Mouse (Mus musculus) lung, postnatal 0 days (tissue): ENCODE data around the gene Jph3. TPM values are rescaled to one million over a fixed set of nuclear protein-coding genes. Genes with fewer than 3 reads are reported as not detected.

ENCODE experiments used
- ATAC-seq: fragments of 200-750 bp; cut with Nextera tagmentation; 2 replicates; pipeline ENCODE4 v1.8.0; 2017; ENCODE audit warnings: moderate library complexity
- DNase-seq: peaks from one replicate; pipeline ENCODE4 v3.0.0-alpha.2; 2016; ENCODE audit warnings: low spot score
- H3K27ac ChIP-seq: fragments of 300-500 bp; sonication (generic); 2 replicates; pipeline ENCODE4 v1.5.1; 2014; ENCODE audit warnings: antibody characterized with exemption, mild to moderate bottlenecking, low read length, mixed read lengths
- H3K27me3 ChIP-seq: fragments of 300-500 bp; sonication (generic); replicated peaks from 2 replicates; pipeline ENCODE4 v1.6.1; 2014; ENCODE audit warnings: low read length, mixed read lengths; ENCODE audit not compliant: insufficient read depth
- H3K36me3 ChIP-seq: fragments of 300-500 bp; sonication (generic); 2 replicates; pipeline ENCODE4 v1.6.1; 2014; ENCODE audit warnings: low read length, mixed read lengths; ENCODE audit not compliant: insufficient read depth
- H3K4me1 ChIP-seq: fragments of 300-500 bp; sonication (generic); 2 replicates; pipeline ENCODE4 v1.6.1; 2014; ENCODE audit warnings: antibody characterized with exemption, low read depth, low read length, mixed read lengths; ENCODE audit not compliant: insufficient read depth
- H3K4me2 ChIP-seq: fragments of 300-500 bp; sonication (generic); replicated peaks from 2 replicates; pipeline ENCODE4 v1.6.1; 2014; ENCODE audit warnings: low read depth, mild to moderate bottlenecking, low read length, moderate library complexity, mixed read lengths
- H3K4me3 ChIP-seq: fragments of 300-500 bp; sonication (generic); 2 replicates; pipeline ENCODE4 v1.5.1; 2014; ENCODE audit warnings: low read depth, low read length
- H3K9ac ChIP-seq: fragments of 300-500 bp; sonication (generic); replicated peaks from 2 replicates; pipeline ENCODE4 v1.6.1; 2014; ENCODE audit warnings: low read depth, mild to moderate bottlenecking
- H3K9me3 ChIP-seq: fragments of 300-500 bp; sonication (generic); 2 replicates; pipeline ENCODE4 v1.6.1; 2016; ENCODE audit warnings: low read length, mixed read lengths
- CTCF ChIP-seq: IDR thresholded peaks from 2 replicates; pipeline ENCODE4 v1.5.1; 2016; ENCODE audit warnings: antibody characterized with exemption, mild to moderate bottlenecking
- EP300 ChIP-seq: IDR thresholded peaks from 2 replicates; pipeline ENCODE4 v1.6.1; 2016; ENCODE audit warnings: antibody characterized with exemption, mild to moderate bottlenecking, control low read depth
- WGBS: fragments of 180-500 bp; shearing (Covaris S2); extraction: QIAGEN DNeasy Blood & Tissue Kit; methylation state at CpG from one replicate; pipeline ENCODE4 v1.1.7; 2014; 5-methylcytosine and 5-hydroxymethylcytosine counted together
- polyA plus RNA-seq: library from polyadenylated mRNA; unstranded; fragments of >200 nt; fragmentation: Nextera tagmentation; extraction: Ambion mirVana; gene quantifications from 2 replicates; pipeline ENCODE4 v1.2.1, GENCODE M21; 2015

The Jph3 gene
- polyA plus RNA-seq, 1 experiment from 2014 or later: 0.08 TPM

DNA sequence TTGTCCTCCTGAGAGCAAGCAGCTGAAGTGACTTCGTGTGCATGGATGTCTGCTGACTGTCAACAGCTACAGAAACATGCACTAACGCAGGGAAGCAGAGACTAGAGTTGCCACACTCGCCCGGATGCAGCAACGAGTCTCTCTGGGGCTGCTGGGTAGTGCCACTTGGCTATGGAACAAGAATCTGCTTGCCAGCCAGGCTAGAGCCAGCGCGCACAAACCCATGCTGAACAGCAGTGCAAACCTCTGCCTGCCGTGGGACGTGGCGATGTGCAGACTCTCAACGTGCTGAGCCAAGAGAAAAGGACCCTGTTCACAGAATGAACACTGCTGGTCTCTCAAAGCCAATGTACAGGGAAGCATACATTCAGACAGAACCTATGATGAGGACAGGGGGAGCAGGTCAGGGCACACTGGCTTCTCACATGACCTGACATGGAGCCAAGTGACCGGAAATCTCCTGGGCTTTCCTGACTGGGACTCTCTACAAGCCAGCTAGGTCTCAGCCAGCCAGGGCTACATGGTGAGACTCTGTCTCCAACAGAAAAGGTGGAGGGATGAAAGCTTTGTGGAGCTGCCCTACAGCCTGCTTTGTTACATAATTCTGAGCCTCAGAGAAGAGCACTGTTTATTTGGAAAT, 82.6 kb downstream of the Jph3 start:
- Histone ChIP-seq H3K4me3 (no peak overlapping the region), H3K4me1 (no peaks in the 10 kb centered on the region), H3K36me3 (0 out of 2 replicates have a peak, but pooled peaks cover 5% of the 10 kb centered on the region), H3K9me3 (no peaks in the 10 kb centered on the region), H3K27ac (no peak overlapping the region), H3K4me2 (no peak overlapping the region), H3K9ac (no peak overlapping the region), H3K27me3 (no peaks in the 10 kb centered on the region)
- TF ChIP-seq EP300: no peak
- TF ChIP-seq CTCF: no peak
- WGBS: 93% methylated on average over 12 of the region's 12 CpGs
- ATAC-seq (no peak), DNase-seq (no peak)

DNA sequence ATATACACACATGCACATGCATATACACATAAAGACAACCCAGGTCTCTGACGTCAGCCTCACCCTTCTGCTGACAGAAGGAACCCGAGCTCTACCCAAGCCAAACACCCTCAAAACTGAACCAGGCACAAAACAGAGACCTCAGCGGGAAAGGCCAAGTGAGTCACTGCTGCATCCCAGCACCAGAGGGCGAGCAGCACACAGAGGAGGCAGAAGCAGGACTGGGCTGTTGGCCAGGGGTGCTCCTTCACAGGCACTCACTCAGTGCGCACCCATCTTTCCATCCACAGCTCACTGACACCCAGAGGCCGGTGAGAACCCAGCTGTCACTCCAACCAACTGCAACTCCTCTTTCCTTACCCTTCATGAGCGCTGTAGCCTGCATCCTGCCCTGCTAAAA, 88.8 kb downstream of the Jph3 start:
- H3K4me1 ChIP-seq: no peaks in the 10 kb centered on the region
- no peak overlapping the region for H3K9ac ChIP-seq
- no peaks in the 10 kb centered on the region for H3K9me3 ChIP-seq
- ATAC-seq (no peak), DNase-seq (no peak)
- WGBS: 75% methylated on average over 7 of the region's 7 CpGs
- 0 out of 2 replicates have a peak, but pooled peaks cover 5% of the 10 kb centered on the region for H3K36me3 ChIP-seq
- no peak overlapping the region for H3K4me2 ChIP-seq
- H3K27ac ChIP-seq: no peak overlapping the region
- TF ChIP-seq EP300: no peak
- TF ChIP-seq CTCF: no peak
- no peak overlapping the region for H3K4me3 ChIP-seq
- H3K27me3 ChIP-seq: no peaks in the 10 kb centered on the region

DNA sequence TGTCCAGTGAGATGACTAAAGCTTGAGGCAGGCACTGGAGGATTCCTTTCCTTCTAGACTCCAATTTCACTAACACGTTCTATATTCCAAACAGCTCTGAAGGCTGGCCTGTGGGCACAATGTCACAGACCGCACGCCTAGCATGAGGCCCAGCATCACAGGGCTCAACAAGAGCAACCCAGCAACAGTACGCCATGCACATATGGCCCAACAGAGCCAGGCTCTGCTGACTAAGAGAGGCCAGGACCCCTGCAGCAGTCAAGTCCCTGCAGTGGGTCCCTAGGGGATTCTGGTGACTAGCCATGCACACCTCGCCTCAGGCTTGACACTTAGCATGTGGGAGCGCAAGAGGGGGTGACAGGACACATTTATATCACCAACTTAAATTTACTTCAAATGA, 91.4 kb downstream of the Jph3 start:
- H3K4me3 ChIP-seq: no peak overlapping the region
- ATAC-seq: no peak
- H3K4me2 ChIP-seq: no peak overlapping the region
- H3K4me1 ChIP-seq: no peaks in the 10 kb centered on the region
- TF ChIP-seq CTCF (no peak), EP300 (no peak)
- no peak overlapping the region for H3K27ac ChIP-seq
- H3K9me3 ChIP-seq: no peaks in the 10 kb centered on the region
- no peak for DNase-seq
- H3K36me3 ChIP-seq: no peaks in the 10 kb centered on the region
- no peaks in the 10 kb centered on the region for H3K27me3 ChIP-seq
- 96% methylated on average over 6 of the region's 6 CpGs for WGBS
- H3K9ac ChIP-seq: no peak overlapping the region

- 90% methylated on average over 11 of the region's 11 CpGs for WGBS
Observed at GRCm38 (mm10) chr8:121821320-121821719, 91.9 kb downstream of the Jph3 start.

DNA sequence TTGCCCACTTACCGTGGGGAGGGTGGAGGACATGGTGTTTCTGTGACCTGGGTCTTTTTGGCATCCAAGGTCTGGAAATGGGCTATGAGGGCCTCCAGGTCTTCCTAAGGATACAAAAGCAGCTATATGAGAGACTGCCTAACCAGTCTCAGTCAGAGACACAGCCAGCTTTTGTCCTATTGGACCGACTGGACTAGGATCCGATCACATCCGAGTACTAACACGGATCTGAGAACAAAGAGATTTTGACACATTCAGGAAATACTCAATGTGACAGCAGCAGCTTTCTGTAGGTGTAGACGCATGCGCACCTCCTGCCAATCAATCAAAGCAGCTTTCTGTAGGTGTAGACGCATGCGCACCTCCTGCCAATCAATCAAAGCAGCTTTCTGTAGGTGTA, 92.3 kb downstream of the Jph3 start:
- ATAC-seq: no peak

More at GRCm38 (mm10) chr8:121821320-121821719, 91.9 kb downstream of the Jph3 start:
- H3K4me2 ChIP-seq: no peak overlapping the region
- H3K4me3 ChIP-seq: no peak overlapping the region
- ATAC-seq (no peak), DNase-seq (no peak)
- H3K4me1 ChIP-seq: no peaks in the 10 kb centered on the region
- no peaks in the 10 kb centered on the region for H3K27me3 ChIP-seq
- no peak for TF ChIP-seq CTCF
- no peak for TF ChIP-seq EP300
- no peak overlapping the region for H3K9ac ChIP-seq
- no peak overlapping the region for H3K27ac ChIP-seq
- no peaks in the 10 kb centered on the region for H3K9me3 ChIP-seq
- no peaks in the 10 kb centered on the region for H3K36me3 ChIP-seq

DNA sequence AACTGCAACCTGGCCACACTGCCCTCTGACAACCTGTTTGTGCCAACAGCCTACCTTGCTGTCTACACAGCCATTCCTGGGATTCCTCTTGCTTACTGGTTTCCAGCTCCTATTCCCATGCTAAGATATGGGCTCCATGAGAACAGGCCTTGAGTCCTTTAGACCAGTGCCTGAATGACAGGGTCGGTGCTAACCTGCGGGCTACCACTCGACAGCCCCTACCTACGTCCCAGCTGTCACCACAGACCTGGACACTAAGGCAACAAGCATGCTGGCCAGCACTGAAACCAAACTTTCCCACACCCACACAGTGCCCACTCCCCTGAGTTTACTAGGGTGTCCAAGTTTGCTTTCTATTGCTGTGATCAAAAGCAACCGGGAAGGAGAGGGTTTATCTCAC, 98.3 kb downstream of the Jph3 start:
- no peak for DNase-seq
- WGBS: 85% methylated on average over 5 of the region's 5 CpGs
- Histone ChIP-seq H3K27ac (no peak overlapping the region), H3K27me3 (no peaks in the 10 kb centered on the region), H3K4me1 (peaks cover 6% of the 10 kb centered on the region; the same call in 1 of the 2 replicates), H3K36me3 (no peaks in the 10 kb centered on the region), H3K9ac (no peak overlapping the region), H3K4me2 (no peak overlapping the region), H3K9me3 (no peaks in the 10 kb centered on the region), H3K4me3 (no peak overlapping the region)
- no peak for ATAC-seq
- no peak for TF ChIP-seq EP300

More for the DNA sequence above, 92.3 kb downstream of the Jph3 start:
- Histone ChIP-seq H3K9ac (no peak overlapping the region), H3K4me1 (no peaks in the 10 kb centered on the region), H3K36me3 (no peaks in the 10 kb centered on the region), H3K4me3 (no peak overlapping the region), H3K27me3 (no peaks in the 10 kb centered on the region), H3K4me2 (no peak overlapping the region), H3K9me3 (no peaks in the 10 kb centered on the region), H3K27ac (no peak overlapping the region)
- DNase-seq: no peak
- TF ChIP-seq CTCF (no peak), EP300 (no peak)
- 83% methylated on average over 9 of the region's 9 CpGs for WGBS
